Mouse (Mus musculus) megakaryocyte, adult 5-6 weeks (primary cell): ENCODE measurements around the gene Uts2r. TPM values are rescaled to one million over a fixed set of nuclear protein-coding genes. Genes with fewer than 3 reads are reported as not detected.

Experiments
- ATAC-seq: 2 replicates; pipeline ENCODE4 v1.8.0; 2016; ENCODE audit warnings: mild to moderate bottlenecking, inconsistent platforms; ENCODE audit not compliant: poor library complexity, severe bottlenecking
- total RNA-seq, 2 experiments: library from RNA; stranded (forward) in 1 of 2; stranded (reverse) in 1 of 2; fragments of 153-499, 151-499 nt in 1 of 2; fragments of 221-1000, 200-1000 nt in 1 of 2; gene quantifications; 2 replicates each; pipeline versions ENCODE4 v1.2.3 to v1.2.4; 2015 to 2017

Uts2r gene
- total RNA-seq, 2 experiments from 2014 or later: not detected

- no peak for ATAC-seq
These were observed 720 bp downstream of the Uts2r start for GRCm38 (mm10) chr11:121160636-121161346.

GRCm38 (mm10) chr11:121163751-121164150 lies 3.7 kb downstream of the Uts2r start:
- no peak for ATAC-seq

DNA sequence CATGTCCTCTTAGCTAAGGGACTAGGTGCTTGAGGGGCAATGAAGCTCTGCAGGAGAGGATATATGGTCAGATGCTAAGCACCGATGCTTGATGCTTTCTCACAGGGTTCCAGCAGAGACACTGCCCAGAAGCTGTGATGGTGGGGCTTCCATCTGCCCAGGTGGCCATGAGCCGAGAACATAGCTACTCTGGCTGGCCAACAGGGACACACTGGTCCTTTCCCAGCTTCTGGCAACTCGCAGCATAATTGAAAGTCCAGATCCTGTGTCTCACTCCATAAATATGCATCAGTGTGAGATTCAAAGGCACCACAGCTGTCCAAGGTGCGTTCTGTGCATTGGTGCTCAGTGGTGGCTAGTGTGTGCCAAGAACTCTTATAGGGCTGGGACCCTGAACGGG lies 13.1 kb downstream of the Uts2r start:
- ATAC-seq: no peak

DNA sequence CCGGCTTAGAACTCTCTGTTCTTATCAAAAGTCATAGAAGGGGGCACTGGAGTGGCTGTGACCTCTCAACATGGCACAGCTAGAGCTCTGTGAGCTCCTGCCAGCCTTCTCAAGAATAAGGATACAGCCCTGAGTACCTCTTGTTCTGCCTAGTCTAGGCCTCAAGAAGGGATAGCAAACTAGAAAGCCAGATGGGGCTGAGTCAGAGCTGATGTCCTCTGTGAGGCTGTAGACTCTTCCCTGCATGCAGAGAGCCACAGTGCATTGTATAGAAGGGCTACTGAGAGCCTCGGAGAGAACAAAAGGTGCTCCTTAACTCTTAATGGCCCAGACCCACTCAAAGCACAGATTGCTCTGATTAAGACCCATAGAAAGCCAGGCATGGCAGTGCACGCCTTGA lies 14.2 kb downstream of the Uts2r start:
- ATAC-seq: no peak

GRCm38 (mm10) chr11:121176285-121177270 lies 16.5 kb downstream of the Uts2r start:
- ATAC-seq: peak; percentile 87

DNA sequence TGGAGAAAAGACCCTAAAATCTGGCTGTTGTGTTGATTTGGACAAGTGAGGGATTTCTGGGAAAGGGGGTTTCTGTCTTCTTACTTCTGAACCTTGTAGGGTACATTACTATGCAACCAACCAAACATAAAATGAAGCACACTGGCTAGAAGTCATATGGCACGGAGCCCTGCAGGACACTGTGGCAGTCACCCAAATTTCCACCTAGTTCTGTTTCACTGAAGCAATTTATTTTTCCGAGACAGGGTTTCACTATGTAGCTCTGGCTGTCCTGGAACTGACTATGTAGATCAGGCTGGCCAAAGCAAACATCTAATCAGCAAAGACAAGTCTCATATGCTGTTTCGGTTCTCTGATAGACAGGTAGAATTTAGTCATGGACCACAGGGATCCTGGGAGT lies 29.6 kb downstream of the Uts2r start:
- no peak for ATAC-seq

DNA sequence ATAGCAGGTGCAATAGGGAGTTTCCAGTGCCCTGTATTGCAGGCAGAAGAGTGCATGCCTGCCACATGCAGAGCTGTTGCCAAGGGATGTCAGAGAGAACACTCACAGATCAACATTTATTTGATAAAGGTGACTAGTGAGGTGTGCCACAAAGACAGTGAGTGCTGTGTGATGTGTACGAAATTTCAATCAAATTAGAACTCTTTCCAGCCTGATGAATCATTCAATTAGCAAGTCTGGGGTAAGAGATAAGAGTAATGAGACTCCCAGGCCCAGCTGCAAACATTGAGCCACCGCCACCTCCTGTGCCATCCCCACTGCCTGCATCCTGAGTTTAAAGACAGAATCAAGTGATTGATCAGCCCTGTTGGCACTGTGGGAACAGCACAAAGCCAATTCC lies 32.7 kb downstream of the Uts2r start:
- ATAC-seq: no peak

- ATAC-seq: no peak
These were observed 33.3 kb downstream of the Uts2r start for GRCm38 (mm10) chr11:121193415-121193814.

GRCm38 (mm10) chr11:121198622-121199021 lies 38.6 kb downstream of the Uts2r start:
- no peak for ATAC-seq

DNA sequence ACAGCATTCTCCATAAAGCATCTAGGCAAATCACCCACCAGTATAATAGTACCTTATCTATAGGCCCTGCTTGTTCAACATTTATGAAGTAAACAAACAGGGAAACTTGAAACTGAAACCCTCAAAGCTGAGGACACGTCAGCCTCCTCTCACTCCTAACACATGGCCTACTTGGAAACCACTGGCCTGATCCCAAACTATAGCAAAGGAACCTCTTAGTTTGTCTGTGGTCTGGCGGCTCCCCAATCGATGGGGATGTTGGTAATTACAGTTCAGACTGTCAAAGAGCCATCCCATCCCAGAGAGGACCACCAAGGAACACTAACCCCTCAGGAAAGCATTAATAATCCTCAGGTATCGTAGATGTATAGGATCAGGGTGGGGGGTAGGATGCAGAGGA lies 39.8 kb downstream of the Uts2r start:
- no peak for ATAC-seq

DNA sequence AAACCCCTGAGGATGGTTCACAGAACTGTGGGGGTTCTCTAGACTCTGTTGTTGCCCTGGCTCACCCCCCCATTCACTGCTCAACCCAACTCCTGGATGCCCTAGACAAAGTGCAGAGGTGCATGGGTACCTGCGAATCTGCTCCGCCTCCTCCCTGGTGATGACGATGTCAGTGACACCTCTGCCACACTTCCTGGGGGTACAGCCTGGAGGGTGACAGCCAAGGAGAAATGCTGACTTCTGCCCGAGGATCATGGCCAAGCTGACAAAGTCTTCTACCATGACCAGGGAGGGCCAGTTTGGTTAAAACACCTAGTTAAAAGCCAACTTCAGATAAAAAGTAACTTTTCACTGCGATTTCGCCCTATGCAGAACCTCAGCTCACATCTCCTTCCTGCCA lies 40.7 kb downstream of the Uts2r start:
- ATAC-seq: no peak

- ATAC-seq: no peak
These were observed 41.5 kb downstream of the Uts2r start for GRCm38 (mm10) chr11:121201436-121202198.

DNA sequence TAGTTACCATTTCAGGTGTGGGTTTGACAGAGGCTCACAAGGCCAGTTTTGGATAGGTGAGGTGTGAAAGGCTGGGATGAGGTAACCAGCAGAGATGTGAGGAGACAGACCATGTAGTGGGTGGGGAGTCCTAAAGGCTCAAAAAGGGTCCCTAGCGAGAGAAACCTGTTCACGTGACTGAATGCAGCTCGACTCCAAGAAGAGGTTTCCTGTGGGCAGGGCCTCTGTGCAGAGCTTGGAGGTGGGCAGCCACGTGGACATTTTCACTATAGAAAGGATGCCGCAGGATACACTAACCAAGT lies 43.7 kb downstream of the Uts2r start:
- no peak for ATAC-seq

GRCm38 (mm10) chr11:121204161-121205006 lies 44.3 kb downstream of the Uts2r start, which contains the start of the genes Hexdc and Ogfod3:
Gene Hexdc (plus strand): TSS chr11:121204433.
Gene Ogfod3 (minus strand): TSS chr11:121204711.
- peak; percentile 96 for ATAC-seq

Other genes with a start within 250 kb of the Uts2r start
- 0.30 and 1.2 TPM in 2 replicates for gene Ccdc57, start 227.4 kb upstream of the Uts2r start, total RNA-seq (2015)
- gene Ccdc57, start 227.4 kb upstream of the Uts2r start, total RNA-seq (2017): 2.1 and 2.4 TPM in 2 replicates
- 21.4 and 24.6 TPM in 2 replicates for gene Slc16a3, start 211.8 kb upstream of the Uts2r start, total RNA-seq (2015)
- gene Slc16a3, start 211.8 kb upstream of the Uts2r start, total RNA-seq (2017): 35.2 and 40.7 TPM in 2 replicates
- gene Csnk1d, start 168.9 kb upstream of the Uts2r start, total RNA-seq (2015): 56.0 and 64.8 TPM in 2 replicates
- gene Csnk1d, start 168.9 kb upstream of the Uts2r start, total RNA-seq (2017): 67.8 and 69.7 TPM in 2 replicates
- gene Cd7, start 120.9 kb upstream of the Uts2r start, total RNA-seq (2015): 52.3 and 53.9 TPM in 2 replicates
- gene Cd7, start 120.9 kb upstream of the Uts2r start, total RNA-seq (2017): 14.8 and 17.3 TPM in 2 replicates
- not detected in 2 replicates for gene Sectm1b, start 96.7 kb upstream of the Uts2r start, total RNA-seq (2015)
- gene Sectm1b, start 96.7 kb upstream of the Uts2r start, total RNA-seq (2017): not detected in 2 replicates
- gene Sectm1a, start 79.1 kb upstream of the Uts2r start, total RNA-seq (2015): 0.46 TPM in 1 of 2 replicates, not detected in the other
- 0.88 TPM in 1 of 2 replicates, not detected in the other for gene Sectm1a, start 79.1 kb upstream of the Uts2r start, total RNA-seq (2017)
- not detected in 2 replicates for gene Tex19.2, start 41.6 kb upstream of the Uts2r start, total RNA-seq (2015)
- not detected in 2 replicates for gene Tex19.2, start 41.6 kb upstream of the Uts2r start, total RNA-seq (2017)
- gene Tex19.1, start 14.1 kb upstream of the Uts2r start, total RNA-seq (2015): not detected in 2 replicates
- gene Tex19.1, start 14.1 kb upstream of the Uts2r start, total RNA-seq (2017): not detected in 2 replicates
- gene Hexdc, start 44.2 kb downstream of the Uts2r start, total RNA-seq (2015): 1.5 and 3.1 TPM in 2 replicates
- gene Hexdc, start 44.2 kb downstream of the Uts2r start, total RNA-seq (2017): 3.6 and 3.9 TPM in 2 replicates
- 7.0 and 11.7 TPM in 2 replicates for gene Ogfod3, start 44.4 kb downstream of the Uts2r start, total RNA-seq (2015)
- gene Ogfod3, start 44.4 kb downstream of the Uts2r start, total RNA-seq (2017): 2.0 and 5.5 TPM in 2 replicates
- 65.8 and 70.5 TPM in 2 replicates for gene Cybc1, start 69.1 kb downstream of the Uts2r start, total RNA-seq (2015)
- 59.2 and 71.8 TPM in 2 replicates for gene Cybc1, start 69.1 kb downstream of the Uts2r start, total RNA-seq (2017)
- 16.9 and 18.3 TPM in 2 replicates for gene Narf, start 77.0 kb downstream of the Uts2r start, total RNA-seq (2015)
- 32.1 and 35.8 TPM in 2 replicates for gene Narf, start 77.0 kb downstream of the Uts2r start, total RNA-seq (2017)
- gene Foxk2, start 99.7 kb downstream of the Uts2r start, total RNA-seq (2015): 16.3 and 17.8 TPM in 2 replicates
- 16.9 and 24.8 TPM in 2 replicates for gene Foxk2, start 99.7 kb downstream of the Uts2r start, total RNA-seq (2017)
- gene Wdr45b, start 194.2 kb downstream of the Uts2r start, total RNA-seq (2015): 48.1 and 56.5 TPM in 2 replicates
- gene Wdr45b, start 194.2 kb downstream of the Uts2r start, total RNA-seq (2017): 52.1 and 55.1 TPM in 2 replicates
- gene Rab40b, start 228.0 kb downstream of the Uts2r start, total RNA-seq (2015): 0.39 TPM in 1 of 2 replicates, not detected in the other
- gene Rab40b, start 228.0 kb downstream of the Uts2r start, total RNA-seq (2017): not detected in 2 replicates